Mouse (Mus musculus) lung, postnatal 36 days (tissue): ENCODE measurements around the gene Gm20388.
A peak's percentile ranks its signal among the peaks of the same experiment; 100 is the strongest.

ENCODE experiments used
- DNase-seq: peaks from one replicate; pipeline ENCODE4 v3.0.0; 2022; ENCODE audit warnings: mixed read lengths

Gene Gm20388

DNA sequence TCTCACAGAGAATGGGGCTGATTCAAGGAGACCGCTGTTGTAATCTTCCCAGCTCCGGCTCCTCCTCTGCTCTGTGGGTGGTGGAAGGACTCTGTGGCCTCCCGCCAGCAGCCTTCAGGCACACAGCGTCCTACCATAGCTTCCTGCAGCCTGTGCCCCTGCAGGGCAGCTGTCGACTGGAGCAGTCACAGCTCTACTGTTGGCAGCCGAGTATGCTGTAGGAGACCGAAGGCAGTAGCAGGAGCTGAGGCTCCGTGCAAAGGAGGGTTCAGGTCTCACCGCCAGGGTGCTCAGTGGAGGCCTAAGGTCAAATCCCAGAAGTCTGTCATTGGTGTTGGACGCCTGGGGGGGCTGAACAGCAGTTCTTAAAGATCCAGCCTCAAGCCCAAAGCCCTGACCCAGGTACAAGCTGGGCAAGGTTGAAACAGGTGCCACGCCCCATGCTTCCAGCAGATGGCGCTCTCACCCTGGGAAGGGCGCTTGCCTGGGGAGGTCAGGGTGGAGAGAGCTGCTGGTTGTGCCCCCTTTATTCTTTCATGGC, 390.0 kb downstream of the Gm20388 start:
- peak; percentile 74 for DNase-seq

DNA sequence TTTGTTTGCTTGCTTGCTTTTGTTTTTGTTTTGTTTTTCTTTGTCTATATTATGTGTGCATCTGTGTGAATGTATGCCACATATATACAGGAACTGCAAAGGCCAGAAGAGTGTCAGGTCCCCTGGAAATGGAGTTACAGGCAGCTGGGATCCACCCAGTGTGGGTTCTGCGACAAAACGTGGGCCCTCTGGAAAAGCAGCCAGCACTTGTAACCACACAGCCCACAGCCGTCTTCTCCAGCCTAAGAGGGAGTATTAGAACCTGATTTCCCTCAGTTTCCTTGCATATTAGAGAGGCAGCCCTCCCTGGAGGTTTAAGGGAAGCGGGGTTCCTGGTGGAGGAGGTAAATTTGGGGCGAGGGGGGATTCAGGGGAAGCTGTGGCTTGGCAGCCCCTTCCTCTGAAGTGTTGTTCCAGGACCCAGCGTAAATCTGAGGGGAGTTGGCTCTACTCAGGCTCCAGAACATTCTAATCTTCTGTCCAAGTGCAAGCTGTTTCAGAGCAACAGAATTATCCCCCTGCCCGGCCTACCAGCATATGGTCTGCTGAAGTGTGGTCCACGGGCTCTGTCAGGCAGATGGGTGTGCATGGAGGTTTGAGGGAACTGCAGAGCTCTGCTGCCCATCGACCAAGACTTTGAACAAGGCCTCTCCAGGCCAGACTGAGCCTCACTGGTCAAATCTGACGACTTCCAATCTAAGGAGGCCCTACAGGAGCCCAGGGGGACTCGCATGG, 392.5 kb downstream of the Gm20388 start:
- no peak for DNase-seq

DNA sequence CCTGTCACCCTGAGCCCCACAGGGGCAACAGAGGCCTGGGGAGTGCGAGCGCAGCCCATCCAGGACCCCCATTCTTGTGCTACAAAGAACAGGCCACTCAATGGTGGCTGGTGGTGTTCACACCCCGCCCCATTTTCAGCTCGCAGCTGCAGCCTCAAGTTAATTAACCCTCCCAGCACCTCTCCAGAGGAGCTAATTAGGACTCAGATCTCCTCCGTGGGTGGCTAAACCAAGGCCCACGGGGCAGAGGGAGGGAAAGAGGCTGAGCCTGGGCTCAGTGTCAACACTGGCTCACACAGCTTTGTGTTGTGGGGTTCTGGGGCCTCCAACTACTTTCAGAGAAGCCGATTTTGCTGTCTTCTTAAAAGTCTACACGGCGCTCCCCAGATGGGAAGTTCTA, 393.5 kb downstream of the Gm20388 start:
- DNase-seq = no peak

DNA sequence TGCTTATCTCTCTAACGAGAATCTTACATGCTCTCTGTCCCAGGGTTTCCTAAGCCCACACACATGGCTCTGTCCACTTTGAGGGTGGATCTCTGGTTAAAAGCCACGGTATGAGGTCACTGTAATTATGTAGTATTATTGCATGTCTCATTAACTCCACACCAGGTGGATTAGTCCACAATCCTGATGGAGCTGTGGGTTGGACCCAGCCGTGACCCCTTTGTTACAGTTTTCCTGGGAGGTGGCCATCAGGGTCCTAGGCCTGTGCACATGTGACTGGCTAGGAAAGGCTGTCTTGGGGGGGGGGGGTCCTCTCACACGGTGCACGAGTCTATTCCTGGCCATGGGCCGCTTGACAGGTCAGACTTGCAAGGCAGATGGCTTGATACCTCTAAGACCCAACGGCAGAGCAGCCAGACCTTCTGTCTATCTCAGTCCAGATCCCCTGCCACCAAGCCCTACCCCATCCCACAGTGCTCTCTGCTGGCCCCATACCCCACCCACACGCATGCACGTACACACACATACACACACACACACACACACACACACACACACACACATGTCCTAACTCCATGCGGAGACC, 395.3 kb downstream of the Gm20388 start:
- DNase-seq = no peak

DNA sequence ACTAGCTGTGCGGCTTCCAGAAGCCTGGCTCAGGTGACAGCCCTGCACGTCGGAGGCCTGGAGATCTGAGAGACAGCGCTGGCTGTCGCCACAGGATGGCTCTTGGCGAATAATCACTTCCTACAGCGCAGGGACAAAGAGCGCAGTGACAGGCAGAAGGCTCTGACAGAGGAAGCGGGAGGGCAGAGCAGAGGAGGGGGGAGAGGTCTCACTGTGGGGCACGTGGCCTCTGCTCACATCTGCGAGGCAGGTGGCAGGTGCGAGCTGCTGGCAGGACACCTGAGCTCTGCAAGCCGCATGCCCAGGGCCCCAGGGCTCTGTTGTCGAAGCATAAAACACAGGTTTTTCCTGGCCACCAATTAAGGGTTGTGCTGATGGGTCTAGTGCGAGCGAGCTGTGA, 396.5 kb downstream of the Gm20388 start:
- DNase-seq = no peak

DNA sequence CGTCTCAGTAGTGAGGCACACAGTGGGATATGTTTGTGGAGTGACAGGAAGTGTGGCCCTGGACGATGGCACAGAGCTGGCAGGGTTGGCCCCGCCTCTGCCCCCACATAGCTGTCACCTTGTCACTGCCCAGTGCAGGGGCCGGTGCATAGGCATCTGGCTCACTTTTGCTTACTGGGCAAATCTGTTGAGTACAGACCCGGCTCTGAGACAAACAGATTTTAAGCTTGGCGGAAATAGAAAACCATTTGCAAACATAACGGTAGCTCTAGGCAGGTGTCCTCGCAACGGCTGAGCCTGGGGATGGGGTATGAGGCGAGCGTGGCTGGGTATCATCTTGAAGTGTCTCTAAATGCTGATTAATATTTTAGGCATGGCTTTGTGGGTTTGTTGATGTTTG, 396.9 kb downstream of the Gm20388 start:
- DNase-seq = no peak

DNA sequence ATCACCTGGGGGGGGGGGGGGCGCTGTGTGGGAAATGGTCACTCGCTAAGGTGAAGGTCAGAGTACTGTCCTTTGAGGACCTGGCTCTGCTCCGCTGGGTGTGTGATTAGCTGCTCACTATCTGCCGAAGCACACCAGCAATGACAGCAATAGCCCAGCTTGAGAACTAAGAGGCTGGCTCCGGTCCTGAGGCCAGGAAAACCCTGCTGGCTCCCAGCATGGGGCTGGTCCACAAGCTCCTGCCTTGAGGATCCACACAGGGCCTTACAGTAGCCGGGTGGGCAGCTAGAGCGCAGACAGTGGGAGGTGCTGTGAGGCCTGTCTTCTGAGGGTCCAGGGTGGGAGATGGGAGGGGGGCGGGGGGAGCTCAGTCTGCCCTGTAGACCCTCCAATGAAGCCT, 397.5 kb downstream of the Gm20388 start:
- DNase-seq = no peak

DNA sequence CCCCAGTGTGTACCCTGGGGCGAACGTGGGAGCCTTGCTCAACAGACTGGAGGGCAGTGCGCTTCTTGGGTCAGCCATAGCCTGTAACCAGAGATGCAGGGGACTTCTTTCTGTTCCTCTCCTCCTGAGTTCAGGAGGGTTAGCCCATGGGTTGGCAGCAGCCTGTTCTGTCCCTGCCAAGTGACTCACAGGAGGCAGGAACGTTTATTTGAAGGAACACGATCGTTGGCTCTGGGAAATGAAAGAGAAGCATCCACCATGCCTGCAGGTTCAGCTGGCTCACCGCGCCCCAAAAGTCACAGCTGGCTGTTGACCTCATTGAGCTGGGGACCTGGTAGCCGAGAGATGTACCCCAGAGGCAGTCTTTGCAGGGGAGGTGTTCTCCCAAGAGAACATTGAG, 397.9 kb downstream of the Gm20388 start:
- peak; percentile 43 for DNase-seq

DNA sequence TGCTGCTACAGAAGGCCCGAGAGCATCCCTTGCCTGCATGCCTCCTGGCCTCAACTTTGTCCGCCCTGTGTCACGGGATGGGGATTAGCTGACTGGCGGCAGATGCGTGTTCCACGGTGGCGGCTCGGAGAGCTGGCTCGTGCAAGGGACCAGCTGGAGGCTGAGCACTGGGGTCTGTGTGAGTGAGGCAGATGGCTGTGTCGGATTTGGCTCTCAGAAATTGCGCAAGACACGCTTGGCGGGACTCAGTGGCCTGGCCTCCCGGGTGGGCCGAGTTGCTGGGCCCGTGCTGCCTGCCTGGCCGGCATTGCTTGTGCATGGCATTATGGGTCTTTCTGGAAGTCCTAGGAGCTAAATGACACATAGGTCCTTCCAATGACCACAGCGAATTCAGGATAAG, 398.7 kb downstream of the Gm20388 start:
- peak; percentile 78 for DNase-seq

DNA sequence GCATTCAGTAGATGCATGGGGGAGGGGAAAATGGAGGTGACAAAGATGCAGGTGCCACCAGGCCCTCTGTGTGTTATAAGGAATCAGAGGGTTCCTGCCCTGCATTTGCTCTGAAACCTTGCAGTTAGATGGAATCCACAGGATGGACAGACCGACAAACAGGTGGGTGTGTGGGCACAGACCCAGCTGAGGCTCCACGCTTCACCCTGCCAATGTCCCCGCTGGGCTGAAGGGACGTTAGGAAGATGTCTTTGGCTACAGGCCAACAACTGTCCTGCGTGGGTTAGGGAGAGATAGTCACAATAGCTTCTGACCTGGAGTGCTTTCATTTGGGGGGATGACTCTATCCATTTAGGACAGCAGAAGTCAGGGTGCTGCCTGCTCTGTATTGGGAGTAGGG, 399.4 kb downstream of the Gm20388 start:
- DNase-seq = no peak

DNA sequence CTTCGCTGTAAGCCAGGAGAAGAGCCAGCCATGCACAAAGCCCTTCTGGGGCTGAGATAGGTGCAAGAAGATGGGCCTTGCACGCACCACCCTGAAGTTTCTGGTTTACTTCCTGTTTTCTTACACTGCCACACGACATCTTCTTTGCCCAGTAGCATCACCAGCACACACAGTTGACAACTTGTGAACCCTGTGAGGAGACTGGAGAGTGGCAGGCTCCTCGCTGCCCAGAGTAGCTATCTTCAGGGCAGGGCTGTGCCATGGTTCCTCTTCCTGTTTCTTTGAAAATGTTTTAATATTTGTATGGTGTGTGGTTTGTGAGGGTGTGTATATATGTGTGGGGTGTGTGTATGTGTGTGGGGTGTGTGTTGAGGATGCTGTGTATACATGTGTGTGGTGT, 401.8 kb downstream of the Gm20388 start:
- no peak for DNase-seq

DNA sequence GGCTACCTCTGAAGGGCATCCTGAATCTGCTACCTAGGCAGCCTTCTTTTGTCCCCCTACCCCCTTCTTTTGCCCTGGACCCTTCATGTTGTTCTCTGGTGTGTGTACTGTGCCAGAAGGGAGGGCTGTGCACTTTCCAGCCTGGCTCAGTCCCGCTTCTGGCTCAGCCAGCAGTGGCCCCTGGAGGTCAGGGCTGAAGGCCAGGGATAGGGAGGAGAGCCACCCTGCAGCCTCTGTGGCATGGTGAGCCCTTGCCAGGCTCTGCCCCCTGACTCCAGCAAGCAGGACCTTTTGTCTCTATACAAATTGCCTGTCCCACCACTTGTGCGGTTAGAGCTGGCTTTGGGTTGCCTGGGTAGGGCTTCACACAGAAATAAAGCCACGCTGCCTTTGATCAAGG, 403.0 kb downstream of the Gm20388 start:
- no peak for DNase-seq

DNA sequence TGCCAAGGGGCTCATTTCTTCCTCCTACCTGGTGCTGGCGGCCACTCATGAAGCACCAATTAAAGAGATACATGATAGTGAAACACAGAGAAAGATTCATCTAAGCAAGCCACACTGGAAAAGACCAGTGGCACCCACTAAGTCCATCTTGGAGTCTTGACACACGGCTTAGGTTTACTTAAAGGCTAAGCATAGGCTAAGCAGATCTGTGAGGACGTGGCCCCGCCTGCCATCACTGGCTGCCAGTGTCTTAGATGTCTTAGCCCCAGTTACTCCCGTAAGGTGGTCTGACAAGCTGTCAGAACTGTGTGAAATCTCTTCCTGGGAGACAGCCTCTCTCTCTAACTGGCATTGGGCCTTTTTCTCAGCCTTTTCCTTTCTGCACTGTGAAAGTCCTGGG, 404.3 kb downstream of the Gm20388 start:
- DNase-seq = no peak

DNA sequence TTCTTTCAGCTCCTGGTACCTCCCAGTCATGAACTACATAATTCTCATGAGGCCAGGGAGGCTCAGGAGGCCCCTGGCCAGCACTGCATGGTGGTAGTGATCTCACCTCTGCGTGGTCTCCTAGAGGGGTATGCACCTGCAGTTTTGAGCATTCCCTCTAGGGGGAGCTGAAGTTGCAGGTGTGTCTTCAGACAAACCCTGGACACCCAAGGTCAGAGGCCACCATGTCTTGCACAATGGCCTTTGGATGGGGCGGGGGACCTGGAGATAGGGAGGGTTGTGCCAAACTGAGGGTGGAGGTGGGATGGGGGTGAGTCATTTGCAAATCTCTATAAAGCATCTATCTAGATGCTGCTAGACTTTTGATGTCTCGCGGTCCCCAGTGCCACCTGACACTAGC, 405.0 kb downstream of the Gm20388 start:
- peak; percentile 60 for DNase-seq

DNA sequence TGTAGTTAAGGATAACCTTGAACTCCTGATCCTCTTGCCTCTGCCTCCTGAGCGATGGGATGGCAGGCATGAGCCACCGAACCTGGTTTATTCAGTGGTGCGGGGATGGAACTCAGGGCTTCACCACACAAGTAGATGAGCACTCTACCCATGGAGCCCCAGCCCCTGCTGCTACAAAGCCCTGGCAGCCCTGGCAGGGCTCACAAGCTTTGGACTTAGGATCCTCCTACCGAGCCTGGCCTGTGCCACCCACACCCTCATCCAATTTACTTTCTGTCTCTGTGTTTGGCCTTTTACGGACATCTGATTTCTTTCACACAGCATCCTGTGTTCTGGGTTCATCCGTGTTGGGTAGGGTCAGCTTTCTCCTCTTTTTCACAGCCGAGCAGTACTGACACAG, 406.1 kb downstream of the Gm20388 start:
- DNase-seq = no peak

DNA sequence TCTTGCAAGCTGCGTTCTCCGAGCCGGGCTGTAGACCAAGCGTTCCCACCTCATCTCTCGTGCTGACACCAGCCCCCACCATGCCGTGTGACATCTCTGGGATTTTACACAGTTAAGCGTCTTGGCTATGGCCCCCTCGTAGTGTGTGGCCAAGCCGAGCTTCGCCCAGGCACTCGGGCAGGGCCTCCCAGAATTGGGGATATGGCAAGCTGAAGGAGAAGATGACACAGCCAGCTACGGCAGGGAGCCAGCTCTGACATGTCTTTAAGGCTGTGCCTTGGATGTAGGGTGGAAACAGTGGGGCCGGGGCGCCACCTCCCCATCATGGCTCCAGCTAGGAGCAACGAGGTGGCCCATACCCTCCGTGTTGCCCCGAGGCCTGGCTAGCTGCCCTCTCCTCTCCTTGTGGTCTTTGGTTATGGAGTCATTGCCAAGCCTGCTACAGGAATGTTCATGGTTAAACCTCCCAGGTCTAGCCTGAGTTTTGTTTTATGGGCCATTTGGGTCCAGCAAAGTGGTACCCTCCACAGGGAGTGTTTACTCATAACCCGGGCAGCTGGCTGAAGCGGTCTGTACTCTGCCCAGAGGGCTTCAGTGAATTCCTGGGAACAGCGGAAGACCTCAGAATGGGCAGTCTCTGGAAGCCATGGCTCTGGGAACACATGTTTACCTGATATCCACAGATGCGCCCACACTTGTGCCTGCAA, 406.6 kb downstream of the Gm20388 start:
- no peak for DNase-seq

DNA sequence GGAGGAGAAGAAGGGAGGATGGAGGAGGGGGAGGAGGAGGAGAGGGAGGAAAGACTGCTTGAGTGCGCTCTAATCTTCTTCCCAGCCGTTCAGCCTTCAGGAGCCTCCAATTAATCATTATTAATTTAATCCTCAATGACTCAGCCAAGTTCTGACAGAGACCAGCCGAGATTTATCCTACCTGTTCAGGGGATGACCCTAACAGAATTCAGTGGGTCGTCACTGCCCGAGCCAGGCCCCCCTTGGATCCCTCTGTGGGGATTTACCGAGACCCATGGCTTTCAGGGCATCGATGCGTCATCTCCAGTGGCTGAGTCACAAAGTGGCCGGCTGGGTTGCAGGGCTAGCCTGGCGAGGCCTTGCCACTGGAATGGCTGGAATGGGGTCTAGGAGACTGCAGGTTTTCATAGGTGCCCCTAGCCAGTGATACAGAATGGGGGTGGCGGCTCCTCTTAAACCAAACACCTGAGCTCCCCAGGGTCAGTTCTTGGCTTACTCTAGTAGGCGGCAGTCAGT, 407.9 kb downstream of the Gm20388 start:
- no peak for DNase-seq

DNA sequence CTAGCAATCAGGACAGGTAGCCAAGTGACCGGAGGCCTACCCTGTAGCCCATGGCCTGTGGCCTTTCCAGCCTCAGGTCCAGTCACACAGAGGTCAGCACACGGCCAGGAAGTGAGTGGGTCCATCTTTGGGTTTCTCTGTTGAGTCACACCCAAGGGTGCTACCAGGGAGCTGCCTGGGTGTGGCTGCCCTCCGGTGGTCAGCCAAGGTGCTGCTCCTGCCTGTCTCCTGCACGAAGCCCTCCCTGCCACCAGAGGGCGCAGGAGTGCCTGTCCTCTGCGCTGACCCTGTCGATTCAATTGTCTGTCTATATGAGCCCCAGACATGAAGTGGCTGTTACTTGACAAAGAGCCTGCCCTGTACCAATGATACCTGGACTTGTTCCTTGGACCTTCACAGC, 408.8 kb downstream of the Gm20388 start:
- peak; percentile 83 for DNase-seq

DNA sequence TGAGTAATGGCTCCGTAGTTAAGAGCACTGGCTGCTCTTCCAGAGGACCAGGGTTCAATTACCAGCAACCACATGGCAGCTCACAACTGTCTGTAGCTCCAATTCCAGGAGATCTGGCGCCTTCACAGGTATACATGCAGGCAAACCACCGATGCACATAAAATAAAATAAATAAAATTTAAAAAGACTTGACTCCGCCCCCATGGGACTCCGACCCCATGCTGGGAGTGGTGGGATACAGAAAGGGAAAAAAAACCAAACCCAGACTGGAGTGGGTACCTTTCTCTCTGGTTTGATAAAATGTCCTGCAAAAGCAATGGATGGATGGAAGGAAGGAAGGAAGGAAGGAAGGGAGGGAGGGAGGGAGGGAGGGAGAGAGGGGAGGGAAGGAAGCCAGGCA, 409.5 kb downstream of the Gm20388 start:
- DNase-seq = no peak

DNA sequence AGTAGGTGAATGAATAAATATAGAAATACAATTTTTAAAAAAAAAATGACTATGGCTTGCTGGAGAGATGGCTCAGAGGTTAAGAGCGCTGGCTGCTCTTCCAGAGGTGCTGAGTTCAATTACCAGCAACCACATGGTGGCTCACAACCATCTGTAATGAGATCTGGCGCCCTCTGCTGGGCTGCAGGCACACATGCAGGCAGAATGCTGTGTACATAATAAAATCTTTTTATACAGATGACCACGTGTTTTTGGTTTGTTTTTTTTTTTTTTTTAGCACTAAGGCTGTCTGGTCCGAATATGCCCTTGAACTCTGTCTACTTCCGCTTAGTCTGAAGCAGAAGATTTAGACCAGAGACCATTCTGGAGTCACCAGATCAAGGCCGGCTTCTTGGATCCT, 411.1 kb downstream of the Gm20388 start:
- peak; percentile 48 for DNase-seq

DNA sequence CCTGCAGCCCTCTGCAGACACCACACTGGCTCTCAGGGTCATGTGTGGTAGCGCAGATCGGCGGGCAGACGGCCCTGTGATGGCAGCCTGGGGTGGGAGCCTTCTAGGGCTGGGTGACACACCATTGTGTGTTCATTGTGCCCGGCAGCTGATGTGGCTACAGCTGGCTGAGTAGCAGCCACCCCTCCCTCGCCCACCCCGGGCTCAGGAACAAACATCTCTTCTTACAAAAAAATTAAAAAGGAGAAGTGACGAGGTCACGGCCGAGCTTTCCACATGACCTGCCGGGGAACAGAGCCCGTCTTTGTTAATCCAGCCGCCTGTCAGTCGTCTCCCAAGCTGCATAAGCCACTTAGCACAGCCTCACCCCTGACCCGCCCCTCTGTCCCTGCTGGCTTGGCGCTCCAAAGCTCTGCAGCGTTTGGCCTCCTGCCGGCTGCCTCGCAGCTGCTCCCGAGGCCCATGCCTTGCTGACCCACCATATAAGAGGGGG, 412.4 kb downstream of the Gm20388 start:
- peak; percentile 79 for DNase-seq

DNA sequence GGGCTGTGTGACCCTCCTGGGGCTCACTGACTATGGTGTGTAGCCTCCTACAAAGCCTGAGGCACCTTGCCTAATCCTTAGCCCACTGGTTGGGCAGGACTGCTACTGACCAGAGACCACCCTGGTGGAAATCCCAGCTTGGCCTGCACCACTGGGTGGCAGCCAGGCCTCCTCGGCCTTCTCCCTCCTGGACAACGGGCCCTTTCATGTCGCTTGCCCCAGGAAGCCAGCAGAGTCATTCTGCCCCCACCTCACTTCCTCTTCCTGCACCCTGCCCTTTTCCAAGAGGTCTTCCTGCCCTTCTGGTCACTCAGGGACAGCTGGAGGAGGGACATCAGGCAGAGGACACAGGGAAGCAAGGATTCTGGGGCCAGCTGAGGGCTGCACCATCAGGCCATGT, 413.9 kb downstream of the Gm20388 start:
- peak; percentile 74 for DNase-seq

DNA sequence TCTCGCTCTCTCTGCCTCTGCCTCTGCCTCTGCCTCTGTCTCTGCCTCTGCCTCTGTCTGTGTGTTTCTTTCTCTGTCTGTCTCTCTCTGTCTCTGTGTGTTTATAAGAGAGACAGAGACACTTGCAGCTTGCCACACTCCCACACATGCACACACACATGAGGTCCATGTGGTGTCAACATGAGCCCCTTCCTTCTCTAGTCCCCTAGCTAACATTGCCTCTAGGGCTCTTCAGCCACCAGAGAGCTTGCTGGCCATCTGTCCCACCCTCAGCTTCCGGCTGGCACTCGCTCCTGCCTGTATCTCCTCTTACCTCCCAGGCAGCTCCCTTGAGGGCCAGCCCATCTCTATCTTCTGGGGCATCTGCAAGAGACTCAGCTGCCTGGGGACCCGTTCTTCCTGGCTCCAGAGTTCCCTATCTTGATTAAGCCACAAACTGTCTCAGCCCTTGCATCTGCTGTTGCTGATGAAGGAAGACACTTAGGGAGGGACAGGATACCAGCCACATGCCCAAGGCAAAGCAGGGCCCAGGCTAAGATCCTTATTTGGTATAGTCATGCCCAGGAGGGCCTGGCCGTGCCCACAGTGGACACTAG, 414.6 kb downstream of the Gm20388 start:
- peak; percentile 50 for DNase-seq
